Mouse (Mus musculus): ENCODE measurements around the gene Haus4. TPM values are rescaled to one million over a fixed set of nuclear protein-coding genes. Genes with fewer than 3 reads are reported as not detected.

The Haus4 gene
- total and polyA plus RNA-seq, 3 experiments = 39.2 to 73.4 TPM; not detected in 1

DNA sequence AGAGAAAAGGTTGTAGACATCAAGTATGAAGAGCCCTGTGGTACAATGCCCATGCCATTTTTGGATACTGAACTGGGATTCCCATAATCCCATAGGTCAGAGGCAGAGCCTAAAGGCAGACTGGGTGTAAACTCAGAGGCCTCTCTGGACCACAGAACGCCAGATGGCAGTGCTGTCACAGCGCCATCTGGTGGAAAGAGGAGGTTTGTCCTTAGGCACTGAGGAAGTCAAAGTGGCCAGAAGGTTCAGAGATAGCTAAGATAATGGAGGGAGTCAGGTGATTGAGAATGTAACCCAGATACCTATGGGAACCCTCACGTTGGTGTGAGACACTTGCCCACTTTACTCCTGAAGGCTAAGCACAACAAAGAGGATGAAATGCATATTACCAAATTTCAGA lies 60.2 kb downstream of the Haus4 start (continued):
- TF ChIP-seq TAL1 (IDR thresholded peaks at IDR 0.05; ENCODE audit: low read length) (peak; percentile 15; the same call in 1 of the 2 replicates), MAX (IDR thresholded peaks at IDR 0.05; ENCODE audit: low read length) (peak; percentile 36; the same call in 1 of the 2 replicates), CHD1 (IDR thresholded peaks at IDR 0.05; ENCODE audit: low read depth, low read length) (no peak), RAD21 (IDR thresholded peaks at IDR 0.05; ENCODE audit: low read depth, low read length) (peak; percentile 67), GATA1 (IDR thresholded peaks at IDR 0.05; ENCODE audit: low read depth, low read length) (peak; percentile 68), MEF2A (IDR thresholded peaks at IDR 0.05; ENCODE audit: extremely low read depth, insufficient replicate concordance, low read depth, low read length, poor library complexity, severe bottlenecking) (no peak), USF1 (IDR thresholded peaks at IDR 0.05; ENCODE audit: low read depth, low read length) (peak; percentile 17; the same call in 1 of the 2 replicates)

DNA sequence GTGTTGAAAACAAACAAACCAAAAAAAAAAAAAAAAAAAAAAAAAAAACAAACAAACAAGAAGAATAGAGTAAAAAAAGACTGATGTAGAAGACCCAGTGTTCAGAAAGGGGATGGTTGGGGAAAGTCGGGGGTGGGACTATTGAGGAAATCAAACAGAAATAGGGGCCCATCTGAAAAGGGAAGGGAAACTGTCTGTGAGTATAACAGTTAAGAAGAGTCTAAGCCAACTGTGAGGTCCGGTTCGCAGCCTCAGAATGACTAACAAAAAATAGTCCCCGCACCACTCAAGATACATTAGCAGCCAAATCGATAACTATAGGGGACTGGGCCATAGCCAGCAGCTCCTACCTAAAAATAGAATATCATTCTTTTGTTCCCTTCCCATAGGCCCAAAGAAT lies 61.2 kb downstream of the Haus4 start:
- Histone ChIP-seq H3K4me1 (ENCODE audit: control insufficient read depth in 1 of 2, insufficient read depth in 2 of 2, low read length in 2 of 2) (peaks cover 2 to 7% of the 10 kb centered on the region in 2 experiments), H3K9ac (ENCODE audit: control insufficient read depth, low read depth, low read length, poor library complexity, severe bottlenecking) (no peak overlapping the region), H3K27me3 (ENCODE audit: control insufficient read depth in 1 of 2, insufficient read depth in 2 of 2, low read length in 2 of 2) (no peaks in the 10 kb centered on the region), H3K27ac (ENCODE audit: control insufficient read depth, low read depth, low read length) (no peak overlapping the region), H3K79me2 (ENCODE audit: control insufficient read depth, insufficient read depth, low read length, poor library complexity) (no peaks in the 10 kb centered on the region), H3K4me3 (ENCODE audit: control insufficient read depth in 1 of 2, insufficient read depth in 1 of 2, low read depth in 2 of 2, low read length in 2 of 2) (no peak overlapping the region), H3K9me3 (replicated peaks; ENCODE audit: insufficient read depth, low read length) (no peaks in the 10 kb centered on the region), H3K36me3 (ENCODE audit: control insufficient read depth in 1 of 2, insufficient read depth in 2 of 2, low read length in 2 of 2) (peaks cover 0 to 3% of the 10 kb centered on the region in 2 experiments; a peak in 1 of 4 replicates)
- TF ChIP-seq RCOR1 (IDR thresholded peaks at IDR 0.05; ENCODE audit: low read depth, low read length) = no peak
- TF ChIP-seq MYB (IDR thresholded peaks at IDR 0.05; ENCODE audit: low read depth, low read length) = no peak
- no peak for TF ChIP-seq ETS1 (IDR thresholded peaks at IDR 0.05; ENCODE audit: low read depth, low read length)
- TF ChIP-seq CHD1 (IDR thresholded peaks at IDR 0.05; ENCODE audit: low read depth, low read length) = no peak
- TF ChIP-seq CHD2 (IDR thresholded peaks at IDR 0.05; ENCODE audit: low read length) = no peak
- no peak for DNase-seq (ENCODE audit: low read depth, low spot score)

DNA sequence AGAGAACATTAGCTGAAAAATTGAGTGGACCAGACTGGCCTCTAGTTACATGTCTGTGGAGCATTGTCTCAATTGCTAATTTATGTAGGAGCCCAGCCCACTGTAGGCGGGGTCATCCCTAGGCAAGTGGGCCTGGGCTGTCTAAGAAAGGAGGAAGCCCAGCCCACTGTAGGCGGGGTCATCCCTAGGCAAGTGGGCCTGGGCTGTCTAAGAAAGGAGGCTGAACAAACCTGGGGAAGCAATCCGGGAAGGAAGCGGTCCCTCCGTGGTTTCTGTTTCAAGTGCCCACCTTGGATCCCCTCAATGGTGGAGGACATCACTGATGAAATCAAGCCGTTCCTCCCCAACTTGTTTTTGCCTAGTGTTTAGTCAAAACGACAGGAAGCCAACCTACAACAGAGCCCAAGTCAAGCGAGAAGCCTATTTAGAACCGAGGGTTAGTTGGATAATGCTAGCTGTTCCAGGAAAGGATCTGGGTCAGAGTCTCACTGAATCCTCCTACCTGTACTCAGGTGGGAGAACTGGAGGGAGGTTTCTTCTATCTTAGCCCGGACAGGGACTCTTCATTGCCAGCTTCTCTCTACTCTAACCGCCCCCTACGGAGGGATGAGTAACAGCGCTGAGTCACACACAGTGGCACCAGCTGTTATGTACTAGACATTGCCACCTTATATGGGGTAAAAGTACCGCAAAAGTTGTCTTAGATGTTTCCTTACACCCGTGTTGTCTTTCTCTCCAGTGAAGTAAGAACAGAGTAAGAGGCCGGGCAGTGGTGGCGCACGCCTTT lies 61.9 kb downstream of the Haus4 start:
- DNase-seq (ENCODE audit: low read depth, low spot score) = peak; percentile 81
- peaks cover 0 to 7% of the 10 kb centered on the region in 2 experiments; a peak in 2 of 4 replicates for H3K36me3 ChIP-seq (ENCODE audit: control insufficient read depth in 1 of 2, insufficient read depth in 2 of 2, low read length in 2 of 2)
- TF ChIP-seq USF2 (IDR thresholded peaks at IDR 0.05; ENCODE audit: borderline replicate concordance in 1 of 2, insufficient read depth in 1 of 2, low read depth in 1 of 2, low read length in 2 of 2) = no peak
- no peak for TF ChIP-seq HCFC1 (IDR thresholded peaks at IDR 0.05; ENCODE audit: low read depth, low read length)
- TF ChIP-seq MYB (IDR thresholded peaks at IDR 0.05; ENCODE audit: low read depth, low read length) = no peak
- no peak for TF ChIP-seq ETS1 (IDR thresholded peaks at IDR 0.05; ENCODE audit: low read depth, low read length)
- TF ChIP-seq ELF1 (IDR thresholded peaks at IDR 0.05; ENCODE audit: low read depth, low read length) = no peak
- TF ChIP-seq NRF1 (IDR thresholded peaks at IDR 0.05; ENCODE audit: insufficient read depth, low read depth, low read length, poor library complexity, severe bottlenecking) = no peak
- no peak for TF ChIP-seq GATA1 (IDR thresholded peaks at IDR 0.05; ENCODE audit: low read depth, low read length)
- TF ChIP-seq CHD1 (IDR thresholded peaks at IDR 0.05; ENCODE audit: low read depth, low read length) = no peak
- TF ChIP-seq UBTF (IDR thresholded peaks at IDR 0.05; ENCODE audit: borderline replicate concordance, insufficient read depth, low read depth, low read length) = no peak
- no peak for TF ChIP-seq KAT2A (conservative IDR thresholded peaks at IDR 0.05; ENCODE audit: low read depth, low read length)
- no peak for TF ChIP-seq NELFE (IDR thresholded peaks at IDR 0.05; ENCODE audit: low read depth, low read length)
- TF ChIP-seq E2F4 (IDR thresholded peaks at IDR 0.05; ENCODE audit: borderline replicate concordance, low read depth, low read length) = no peak
- no peak for TF ChIP-seq ZNF384 (IDR thresholded peaks at IDR 0.05; ENCODE audit: low read depth, low read length)
- TF ChIP-seq MAFK (IDR thresholded peaks at IDR 0.05; ENCODE audit: borderline replicate concordance, low read depth, low read length) = no peak
- no peak for TF ChIP-seq MYC (IDR thresholded peaks at IDR 0.05; ENCODE audit: low read depth, low read length)
- no peak for TF ChIP-seq SIN3A (IDR thresholded peaks at IDR 0.05; ENCODE audit: low read length)
- no peak for TF ChIP-seq POLR2AphosphoS2 (IDR thresholded peaks at IDR 0.05; ENCODE audit: low read length)
- H3K27ac ChIP-seq (ENCODE audit: control insufficient read depth, low read depth, low read length) = no peak overlapping the region
- H3K4me3 ChIP-seq (ENCODE audit: control insufficient read depth in 1 of 2, insufficient read depth in 1 of 2, low read depth in 2 of 2, low read length in 2 of 2) = no peak overlapping the region
- H3K27me3 ChIP-seq (ENCODE audit: control insufficient read depth in 1 of 2, insufficient read depth in 2 of 2, low read length in 2 of 2) = no peaks in the 10 kb centered on the region
- H3K79me2 ChIP-seq (ENCODE audit: control insufficient read depth, insufficient read depth, low read length, poor library complexity) = no peaks in the 10 kb centered on the region
- no peaks in the 10 kb centered on the region for H3K9me3 ChIP-seq (replicated peaks; ENCODE audit: insufficient read depth, low read length)
- peaks cover 2 to 10% of the 10 kb centered on the region in 2 experiments for H3K4me1 ChIP-seq (ENCODE audit: control insufficient read depth in 1 of 2, insufficient read depth in 2 of 2, low read length in 2 of 2)
- H3K9ac ChIP-seq (ENCODE audit: control insufficient read depth, low read depth, low read length, poor library complexity, severe bottlenecking) = no peak overlapping the region

Data from MEL (cell line).